Mouse (Mus musculus): ENCODE measurements around the gene Ptges3. TPM values are rescaled to one million over a fixed set of nuclear protein-coding genes. Genes with fewer than 3 reads are reported as not detected.

The Ptges3 gene
- polyA plus RNA-seq, 1 experiment from 2014 or later = 626 TPM

GRCm38 (mm10) chr10:128037921-128038320, 20.8 kb upstream of the Ptges3 start:
- H3K27ac ChIP-seq (ENCODE audit: low read depth, low read length) = no peak overlapping the region
- DNase-seq (ENCODE audit: low spot score) (no peak), ATAC-seq (ENCODE audit: low FRiP score) (no peak)
- no peak overlapping the region for H3K4me3 ChIP-seq (ENCODE audit: low read depth, low read length)
- 81% methylated on average over 3 of the region's 3 CpGs for WGBS
- H3K4me1 ChIP-seq (replicated peaks; ENCODE audit: control insufficient read depth, insufficient read depth, low read length) = peaks cover 3% of the 10 kb centered on the region; the same call in 1 of the 2 replicates
- 0 out of 2 replicates have a peak, but pooled peaks cover 8% of the 10 kb centered on the region for H3K36me3 ChIP-seq (ENCODE audit: control insufficient read depth, insufficient read depth, low read length)
- H3K9ac ChIP-seq (ENCODE audit: low read depth, low read length) = no peak overlapping the region
- H3K27me3 ChIP-seq (ENCODE audit: control insufficient read depth, insufficient read depth, low read length) = no peaks in the 10 kb centered on the region
- no peak overlapping the region for H3K4me2 ChIP-seq (replicated peaks; ENCODE audit: low read depth, low read length)
- H3K9me3 ChIP-seq (ENCODE audit: control insufficient read depth, low read length) = no peaks in the 10 kb centered on the region

GRCm38 (mm10) chr10:128039167-128039566, 19.6 kb upstream of the Ptges3 start:
- WGBS = 53% methylated on average over 5 of the region's 5 CpGs
- ATAC-seq (ENCODE audit: low FRiP score) = no peak

GRCm38 (mm10) chr10:128039858-128040257, 18.9 kb upstream of the Ptges3 start:
- H3K4me3 ChIP-seq (ENCODE audit: low read depth, low read length) = no peak overlapping the region
- no peak overlapping the region for H3K4me2 ChIP-seq (replicated peaks; ENCODE audit: low read depth, low read length)
- WGBS = 82% methylated on average over 3 of the region's 3 CpGs
- H3K36me3 ChIP-seq (ENCODE audit: control insufficient read depth, insufficient read depth, low read length) = 0 out of 2 replicates have a peak, but pooled peaks cover 8% of the 10 kb centered on the region
- no peaks in the 10 kb centered on the region for H3K27me3 ChIP-seq (ENCODE audit: control insufficient read depth, insufficient read depth, low read length)
- H3K27ac ChIP-seq (ENCODE audit: low read depth, low read length) = no peak overlapping the region
- ATAC-seq (ENCODE audit: low FRiP score) (no peak), DNase-seq (ENCODE audit: low spot score) (no peak)
- no peak overlapping the region for H3K9ac ChIP-seq (ENCODE audit: low read depth, low read length)
- no peaks in the 10 kb centered on the region; the same call in 1 of the 2 replicates for H3K4me1 ChIP-seq (replicated peaks; ENCODE audit: control insufficient read depth, insufficient read depth, low read length)
- no peaks in the 10 kb centered on the region for H3K9me3 ChIP-seq (ENCODE audit: control insufficient read depth, low read length)

More at GRCm38 (mm10) chr10:128039167-128039566, 19.6 kb upstream of the Ptges3 start:
- Histone ChIP-seq H3K9me3 (ENCODE audit: control insufficient read depth, low read length) (no peaks in the 10 kb centered on the region), H3K36me3 (ENCODE audit: control insufficient read depth, insufficient read depth, low read length) (0 out of 2 replicates have a peak, but pooled peaks cover 8% of the 10 kb centered on the region), H3K4me3 (ENCODE audit: low read depth, low read length) (no peak overlapping the region), H3K27me3 (ENCODE audit: control insufficient read depth, insufficient read depth, low read length) (no peaks in the 10 kb centered on the region), H3K9ac (ENCODE audit: low read depth, low read length) (no peak overlapping the region), H3K4me1 (replicated peaks; ENCODE audit: control insufficient read depth, insufficient read depth, low read length) (peaks cover 3% of the 10 kb centered on the region; the same call in 1 of the 2 replicates), H3K4me2 (replicated peaks; ENCODE audit: low read depth, low read length) (no peak overlapping the region), H3K27ac (ENCODE audit: low read depth, low read length) (no peak overlapping the region)
- DNase-seq (ENCODE audit: low spot score) = no peak

GRCm38 (mm10) chr10:128040293-128040692, 18.5 kb upstream of the Ptges3 start:
- Histone ChIP-seq H3K9me3 (ENCODE audit: control insufficient read depth, low read length) (no peaks in the 10 kb centered on the region), H3K27ac (ENCODE audit: low read depth, low read length) (no peak overlapping the region), H3K4me1 (replicated peaks; ENCODE audit: control insufficient read depth, insufficient read depth, low read length) (no peaks in the 10 kb centered on the region; the same call in 1 of the 2 replicates), H3K27me3 (ENCODE audit: control insufficient read depth, insufficient read depth, low read length) (no peaks in the 10 kb centered on the region), H3K4me3 (ENCODE audit: low read depth, low read length) (no peak overlapping the region), H3K36me3 (ENCODE audit: control insufficient read depth, insufficient read depth, low read length) (0 out of 2 replicates have a peak, but pooled peaks cover 8% of the 10 kb centered on the region), H3K4me2 (replicated peaks; ENCODE audit: low read depth, low read length) (no peak overlapping the region), H3K9ac (ENCODE audit: low read depth, low read length) (no peak overlapping the region)
- 94% methylated on average over 5 of the region's 5 CpGs for WGBS
- no peak for DNase-seq (ENCODE audit: low spot score)
- ATAC-seq (ENCODE audit: low FRiP score) = no peak

GRCm38 (mm10) chr10:128041636-128042035, 17.1 kb upstream of the Ptges3 start:
- no peak for DNase-seq (ENCODE audit: low spot score)
- H3K27ac ChIP-seq (ENCODE audit: low read depth, low read length) = no peak overlapping the region
- WGBS = 85% methylated on average over 4 of the region's 4 CpGs
- no peaks in the 10 kb centered on the region; the same call in 1 of the 2 replicates for H3K4me1 ChIP-seq (replicated peaks; ENCODE audit: control insufficient read depth, insufficient read depth, low read length)
- H3K27me3 ChIP-seq (ENCODE audit: control insufficient read depth, insufficient read depth, low read length) = no peaks in the 10 kb centered on the region
- no peak overlapping the region for H3K4me2 ChIP-seq (replicated peaks; ENCODE audit: low read depth, low read length)
- no peak for ATAC-seq (ENCODE audit: low FRiP score)
- H3K9me3 ChIP-seq (ENCODE audit: control insufficient read depth, low read length) = no peaks in the 10 kb centered on the region
- 0 out of 2 replicates have a peak, but pooled peaks cover 8% of the 10 kb centered on the region for H3K36me3 ChIP-seq (ENCODE audit: control insufficient read depth, insufficient read depth, low read length)
- no peak overlapping the region for H3K4me3 ChIP-seq (ENCODE audit: low read depth, low read length)
- H3K9ac ChIP-seq (ENCODE audit: low read depth, low read length) = no peak overlapping the region

- H3K27me3 ChIP-seq (ENCODE audit: control insufficient read depth, insufficient read depth, low read length) = no peaks in the 10 kb centered on the region
- no peak overlapping the region for H3K27ac ChIP-seq (ENCODE audit: low read depth, low read length)
- no peaks in the 10 kb centered on the region for H3K9me3 ChIP-seq (ENCODE audit: control insufficient read depth, low read length)
- 86% methylated on average over 3 of the region's 3 CpGs for WGBS
- DNase-seq (ENCODE audit: low spot score) (no peak), ATAC-seq (ENCODE audit: low FRiP score) (no peak)
- H3K9ac ChIP-seq (ENCODE audit: low read depth, low read length) = no peak overlapping the region
- H3K4me3 ChIP-seq (ENCODE audit: low read depth, low read length) = no peak overlapping the region
- 0 out of 2 replicates have a peak, but pooled peaks cover 8% of the 10 kb centered on the region for H3K36me3 ChIP-seq (ENCODE audit: control insufficient read depth, insufficient read depth, low read length)
- H3K4me2 ChIP-seq (replicated peaks; ENCODE audit: low read depth, low read length) = no peak overlapping the region
- no peaks in the 10 kb centered on the region; the same call in 1 of the 2 replicates for H3K4me1 ChIP-seq (replicated peaks; ENCODE audit: control insufficient read depth, insufficient read depth, low read length)
These were observed 16.3 kb upstream of the Ptges3 start for GRCm38 (mm10) chr10:128042466-128042865.

GRCm38 (mm10) chr10:128043041-128043835, 15.5 kb upstream of the Ptges3 start:
- Histone ChIP-seq H3K4me1 (replicated peaks; ENCODE audit: control insufficient read depth, insufficient read depth, low read length) (no peaks in the 10 kb centered on the region; the same call in 1 of the 2 replicates), H3K27ac (ENCODE audit: low read depth, low read length) (no peak overlapping the region), H3K27me3 (ENCODE audit: control insufficient read depth, insufficient read depth, low read length) (no peaks in the 10 kb centered on the region), H3K4me2 (replicated peaks; ENCODE audit: low read depth, low read length) (no peak overlapping the region), H3K4me3 (ENCODE audit: low read depth, low read length) (no peak overlapping the region), H3K9ac (ENCODE audit: low read depth, low read length) (no peak overlapping the region), H3K36me3 (ENCODE audit: control insufficient read depth, insufficient read depth, low read length) (0 out of 2 replicates have a peak, but pooled peaks cover 8% of the 10 kb centered on the region), H3K9me3 (ENCODE audit: control insufficient read depth, low read length) (no peaks in the 10 kb centered on the region)
- 81% methylated on average over 3 of the region's 3 CpGs for WGBS
- DNase-seq (ENCODE audit: low spot score) = no peak
- no peak for ATAC-seq (ENCODE audit: low FRiP score)

- no peak for DNase-seq (ENCODE audit: low spot score)
- H3K4me2 ChIP-seq (replicated peaks; ENCODE audit: low read depth, low read length) = no peak overlapping the region
- no peaks in the 10 kb centered on the region for H3K9me3 ChIP-seq (ENCODE audit: control insufficient read depth, low read length)
- peaks cover 14% of the 10 kb centered on the region for H3K36me3 ChIP-seq (ENCODE audit: control insufficient read depth, insufficient read depth, low read length)
- WGBS = 96% methylated on average over 8 of the region's 8 CpGs
- no peak overlapping the region for H3K9ac ChIP-seq (ENCODE audit: low read depth, low read length)
- ATAC-seq (ENCODE audit: low FRiP score) = no peak
- H3K27me3 ChIP-seq (ENCODE audit: control insufficient read depth, insufficient read depth, low read length) = no peaks in the 10 kb centered on the region
- no peak overlapping the region for H3K27ac ChIP-seq (ENCODE audit: low read depth, low read length)
- H3K4me1 ChIP-seq (replicated peaks; ENCODE audit: control insufficient read depth, insufficient read depth, low read length) = no peaks in the 10 kb centered on the region
- H3K4me3 ChIP-seq (ENCODE audit: low read depth, low read length) = no peak overlapping the region
These were observed 10.6 kb upstream of the Ptges3 start for GRCm38 (mm10) chr10:128048157-128048556.

- no peak overlapping the region for H3K27ac ChIP-seq (ENCODE audit: low read depth, low read length)
- ATAC-seq (ENCODE audit: low FRiP score) (no peak), DNase-seq (ENCODE audit: low spot score) (no peak)
- H3K4me2 ChIP-seq (replicated peaks; ENCODE audit: low read depth, low read length) = no peak overlapping the region
- no peak overlapping the region for H3K4me3 ChIP-seq (ENCODE audit: low read depth, low read length)
- H3K9ac ChIP-seq (ENCODE audit: low read depth, low read length) = no peak overlapping the region
- H3K4me1 ChIP-seq (replicated peaks; ENCODE audit: control insufficient read depth, insufficient read depth, low read length) = no peaks in the 10 kb centered on the region
- no peaks in the 10 kb centered on the region for H3K27me3 ChIP-seq (ENCODE audit: control insufficient read depth, insufficient read depth, low read length)
- WGBS = 96% methylated on average over 2 of the region's 2 CpGs
- peaks cover 14% of the 10 kb centered on the region for H3K36me3 ChIP-seq (ENCODE audit: control insufficient read depth, insufficient read depth, low read length)
- no peaks in the 10 kb centered on the region for H3K9me3 ChIP-seq (ENCODE audit: control insufficient read depth, low read length)
These were observed 9.0 kb upstream of the Ptges3 start for GRCm38 (mm10) chr10:128049741-128050140.

Data from hindbrain, embryonic 11.5 days (tissue).